Mouse (Mus musculus) heart, adult 2 months (tissue): Measurements from ENCODE around the gene Kazn. TPM values are rescaled to one million over a fixed set of nuclear protein-coding genes. Genes with fewer than 3 reads are reported as not detected.

Source experiments
- DNase-seq, 2 experiments: peaks; one replicate each; pipeline ENCODE4 v3.0.0; 2021
- H3K27ac ChIP-seq: fragments of 200-600 bp; 2 replicates; pipeline ENCODE4 v1.8.1; 2022
- H3K27me3 ChIP-seq: fragments of 200-500 bp; 2 replicates; pipeline ENCODE4 v1.6.1; 2012; ENCODE audit warnings: mild to moderate bottlenecking, low read length, inconsistent platforms, mixed read lengths; ENCODE audit not compliant: control insufficient read depth, insufficient read depth
- H3K36me3 ChIP-seq: fragments of 200-500 bp; 2 replicates; pipeline ENCODE4 v1.6.1; 2012; ENCODE audit warnings: low read length, inconsistent platforms; ENCODE audit not compliant: control insufficient read depth, insufficient read depth
- H3K4me1 ChIP-seq: fragments of 200-500 bp; 2 replicates; pipeline ENCODE4 v1.6.1; 2011; ENCODE audit warnings: low read length; ENCODE audit not compliant: control insufficient read depth, insufficient read depth
- H3K4me3 ChIP-seq: fragments of 200-600 bp; 2 replicates; pipeline ENCODE4 v1.8.1; 2022
- H3K79me2 ChIP-seq: fragments of 200-500 bp; replicated peaks from 2 replicates; pipeline ENCODE4 v1.6.1; 2012; ENCODE audit warnings: mild to moderate bottlenecking, inconsistent platforms, low read length, moderate library complexity, mixed read lengths; ENCODE audit not compliant: control insufficient read depth, insufficient read depth
- H3K9ac ChIP-seq: fragments of 200-500 bp; 2 replicates; pipeline ENCODE4 v1.6.1; 2012; ENCODE audit warnings: low read depth, mild to moderate bottlenecking, control low read depth, inconsistent platforms, low read length, mixed read lengths
- CTCF ChIP-seq: fragments of 200-600 bp; IDR thresholded peaks from 2 replicates; pipeline ENCODE4 v1.8.1; 2022; ENCODE audit warnings: antibody characterized with exemption, mild to moderate bottlenecking, moderate library complexity
- EP300 ChIP-seq: fragments of 200-500 bp; IDR thresholded peaks from 2 replicates; pipeline ENCODE4 v1.6.1; 2011; ENCODE audit warnings: low read depth, low read length, control low read depth; ENCODE audit not compliant: insufficient read depth
- POLR2A ChIP-seq: fragments of 200-500 bp; IDR thresholded peaks from 2 replicates; pipeline ENCODE4 v1.6.1; 2011; ENCODE audit warnings: mild to moderate bottlenecking, low read depth, low read length, control low read depth; ENCODE audit not compliant: insufficient read depth
- WGBS: fragments of 180-500 bp; shearing (Covaris S2); methylation state at CpG from one replicate; pipeline ENCODE4 v1.1.7; 2018; 5-methylcytosine and 5-hydroxymethylcytosine counted together
- intact Hi-C: fragments of 180-260 bp; cut with DNase I; formaldehyde crosslinking; loops from one replicate; pipeline ENCODE4 v1.15.1; 2025
- polyA plus RNA-seq: library from polyadenylated mRNA; depleted of rRNA; stranded (reverse); fragments of >200 nt; gene quantifications from 2 replicates; pipeline ENCODE4 v1.2.3, GENCODE M21; 2012
- total RNA-seq, 2 experiments: library from RNA; stranded (reverse); gene quantifications; 2 replicates each; pipeline ENCODE4 v1.2.3; 2021

Kazn gene
- total and polyA plus RNA-seq, 3 experiments = 2.4 to 5.7 (median 3.4) TPM

- Histone ChIP-seq H3K27me3 (no peaks in the 10 kb centered on the region), H3K36me3 (no peaks in the 10 kb centered on the region), H3K4me1 (no peaks in the 10 kb centered on the region), H3K27ac (no peak overlapping the region), H3K9ac (no peak overlapping the region), H3K4me3 (no peak overlapping the region), H3K79me2 (no peaks in the 10 kb centered on the region)
- intact Hi-C loops = no loop called here
- DNase-seq = no peak
- TF ChIP-seq CTCF (no peak), POLR2A (no peak), EP300 (no peak)
- WGBS = 89% methylated on average over 7 of the region's 7 CpGs
Observed at GRCm38 (mm10) chr4:142215760-142216159, 23.4 kb downstream of the Kazn start.

GRCm38 (mm10) chr4:142214532-142214931 lies 24.7 kb downstream of the Kazn start:
- Histone ChIP-seq H3K4me1 (peaks cover 4% of the 10 kb centered on the region), H3K36me3 (no peaks in the 10 kb centered on the region), H3K4me3 (no peak overlapping the region), H3K79me2 (no peaks in the 10 kb centered on the region), H3K27ac (no peak overlapping the region), H3K27me3 (no peaks in the 10 kb centered on the region), H3K9ac (no peak overlapping the region)
- no peak for DNase-seq
- 59% methylated on average over 6 of the region's 6 CpGs for WGBS
- intact Hi-C loops = no loop called here
- TF ChIP-seq POLR2A (no peak), CTCF (no peak), EP300 (no peak)

- TF ChIP-seq POLR2A (no peak), CTCF (no peak), EP300 (no peak)
- H3K79me2 ChIP-seq = no peaks in the 10 kb centered on the region
Observed at GRCm38 (mm10) chr4:142212425-142212824, 26.8 kb downstream of the Kazn start.

GRCm38 (mm10) chr4:142209884-142210283 lies 29.3 kb downstream of the Kazn start:
- H3K36me3 ChIP-seq = no peaks in the 10 kb centered on the region
- DNase-seq = peak; percentile 62 to 77
- H3K9ac ChIP-seq = no peak overlapping the region
- no peak overlapping the region for H3K27ac ChIP-seq
- H3K4me1 ChIP-seq = peaks cover 4% of the 10 kb centered on the region
- H3K4me3 ChIP-seq = no peak overlapping the region
- intact Hi-C loops = loop anchor here (2.0 to 5.0 kb wide), 2 partner anchors 37 to 55 kb away; no protein-coding TSS in a partner anchor
- 20% methylated on average over 9 of the region's 9 CpGs for WGBS
- TF ChIP-seq CTCF (no peak), EP300 (peak; percentile 57; the same call in 1 of the 2 replicates), POLR2A (no peak)
- H3K79me2 ChIP-seq = no peaks in the 10 kb centered on the region
- H3K27me3 ChIP-seq = no peaks in the 10 kb centered on the region

More at GRCm38 (mm10) chr4:142212425-142212824, 26.8 kb downstream of the Kazn start:
- intact Hi-C loops = no loop called here
- Histone ChIP-seq H3K4me3 (no peak overlapping the region), H3K4me1 (peaks cover 4% of the 10 kb centered on the region), H3K27ac (no peak overlapping the region), H3K9ac (no peak overlapping the region), H3K36me3 (no peaks in the 10 kb centered on the region), H3K27me3 (no peaks in the 10 kb centered on the region)
- peak in 1 of 2 experiments; percentile 37 for DNase-seq
- WGBS = 65% methylated on average over 9 of the region's 9 CpGs

GRCm38 (mm10) chr4:142209476-142209875 lies 29.7 kb downstream of the Kazn start:
- DNase-seq = no peak
- 43% methylated on average over 7 of the region's 7 CpGs for WGBS
- H3K4me3 ChIP-seq = no peak overlapping the region
- intact Hi-C loops = loop anchor here (2.0 to 5.0 kb wide), 2 partner anchors 38 to 55 kb away; no protein-coding TSS in a partner anchor
- H3K9ac ChIP-seq = no peak overlapping the region
- H3K4me1 ChIP-seq = peaks cover 4% of the 10 kb centered on the region
- no peaks in the 10 kb centered on the region for H3K36me3 ChIP-seq
- no peak overlapping the region for H3K27ac ChIP-seq
- TF ChIP-seq CTCF (no peak), POLR2A (no peak), EP300 (no peak)
- H3K79me2 ChIP-seq = no peaks in the 10 kb centered on the region
- H3K27me3 ChIP-seq = no peaks in the 10 kb centered on the region

- no peak for DNase-seq
- no peak for TF ChIP-seq POLR2A
- TF ChIP-seq EP300 = no peak
- TF ChIP-seq CTCF = no peak
- Histone ChIP-seq H3K4me3 (no peak overlapping the region), H3K4me1 (peaks cover 4% of the 10 kb centered on the region), H3K27ac (no peak overlapping the region), H3K79me2 (no peaks in the 10 kb centered on the region), H3K9ac (no peak overlapping the region), H3K27me3 (no peaks in the 10 kb centered on the region), H3K36me3 (no peaks in the 10 kb centered on the region)
- 94% methylated on average over 6 of the region's 6 CpGs for WGBS
- intact Hi-C loops = loop anchor here (5.0 kb wide), 1 partner anchor 42 kb away; no protein-coding TSS in a partner anchor
Observed at GRCm38 (mm10) chr4:142205693-142206092, 33.5 kb downstream of the Kazn start.
